ENCODE assay signal across 9 mouse cellular contexts in the genomic region with DNA sequence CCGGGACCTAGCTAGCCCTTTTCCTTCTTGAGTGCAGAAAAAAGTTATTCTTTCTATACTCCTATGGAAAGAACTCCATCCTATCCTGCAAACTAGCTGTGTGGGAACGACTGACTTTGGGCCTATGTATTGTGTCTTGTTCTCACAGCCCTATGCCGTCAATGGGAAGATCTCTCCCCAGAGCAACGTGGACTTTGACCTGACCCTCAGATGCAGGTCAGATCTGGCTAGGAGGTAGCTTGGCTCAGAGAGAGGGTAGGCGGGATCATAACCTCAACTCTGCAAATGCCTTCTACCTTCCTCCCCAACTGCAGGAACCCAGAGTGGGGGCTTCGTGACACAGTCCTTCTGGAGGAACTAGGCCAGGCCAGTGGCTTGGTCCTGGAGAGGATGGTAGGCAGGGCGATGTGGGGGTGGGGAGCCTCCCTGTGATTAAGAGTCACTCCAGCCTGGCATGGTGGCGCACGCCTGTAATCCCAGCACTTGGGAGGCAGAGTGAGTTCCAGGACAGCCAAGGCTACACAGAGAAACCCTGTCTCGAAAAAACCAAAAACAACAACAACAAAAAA. TPM values are rescaled to one million over a fixed set of nuclear protein-coding genes. Genes with fewer than 3 reads are reported as not detected.
DNase-seq lines count a peak whose midpoint lies in the region; ATAC-seq and TF ChIP-seq lines count a peak whose summit lies in the region.
"Had no signal": no experiment of that assay in that cellular context is flagged by ENCODE, and none has a peak within 500 bp of the region (broad histone marks: within the 10 kb centered on the region; RNA-seq: fewer than 3 reads in every experiment).

No protein-coding gene starts in this region.

- intact Hi-C loops in gastrocnemius, adult 2 months (cut with DNase I) = loop anchor here (5.0 kb wide), 1 partner anchor 41 kb away; the partner anchor contains the start of gene Rab40c

- no peak for TF ChIP-seq CTCF in gastrocnemius, adult 2 months (IDR thresholded peaks at IDR 0.05)
- TF ChIP-seq CTCF in thymus, adult 2 months (IDR thresholded peaks at IDR 0.05; ENCODE audit: borderline replicate concordance, control insufficient read depth, extremely low read depth, insufficient read depth, low read length, poor library complexity) = no peak

- H3K4me1 ChIP-seq in embryonic facial prominence, embryonic 11.5 days (ENCODE audit: control insufficient read depth, insufficient read depth, low read length) = peaks cover 13% of the 10 kb centered on the region
- H3K4me1 ChIP-seq in midbrain, embryonic 11.5 days (ENCODE audit: control insufficient read depth, insufficient read depth, low read length) = peaks cover 32% of the 10 kb centered on the region
- H3K4me1 ChIP-seq in thymus, adult 2 months (replicated peaks; ENCODE audit: control insufficient read depth, insufficient read depth, low read length) = peaks cover 17% of the 10 kb centered on the region

- ATAC-seq in embryonic facial prominence, embryonic 11.5 days (replicated peaks; ENCODE audit: insufficient number of reproducible peaks, low FRiP score, low TSS enrichment, low read depth) = no peak
- no peak for ATAC-seq in midbrain, embryonic 11.5 days (ENCODE audit: low FRiP score)
- no peak for ATAC-seq in inflammation-experienced regulatory T-cells, adult 6 months

- H3K9ac ChIP-seq in embryonic facial prominence, embryonic 11.5 days (replicated peaks; ENCODE audit: low read length) = peak overlapping the region; percentile 76
- H3K9ac ChIP-seq in midbrain, embryonic 11.5 days (ENCODE audit: low read length) = peak overlapping the region; percentile 78

- peak overlapping the region; percentile 92 for H3K4me2 ChIP-seq in embryonic facial prominence, embryonic 11.5 days (ENCODE audit: low read depth, low read length)
- H3K4me2 ChIP-seq in midbrain, embryonic 11.5 days = peak overlapping the region; percentile 90

- WGBS in embryonic facial prominence, embryonic 11.5 days = 54% methylated on average over 10 of the region's 10 CpGs
- 53% methylated on average over 10 of the region's 10 CpGs for WGBS in midbrain, embryonic 11.5 days
- WGBS in thymus, adult 2 months = 87% methylated on average over 10 of the region's 10 CpGs

- no peak overlapping the region for H3K27ac ChIP-seq in gastrocnemius, adult 2 months
- H3K27ac ChIP-seq in embryonic facial prominence, embryonic 11.5 days (replicated peaks; ENCODE audit: low read depth, low read length) = no peak overlapping the region
- H3K27ac ChIP-seq in midbrain, embryonic 11.5 days (ENCODE audit: low read depth, low read length) = no peak overlapping the region
- no peak overlapping the region for H3K27ac ChIP-seq in thymus, adult 2 months (ENCODE audit: control insufficient read depth, insufficient read depth, low read length)
- H3K27ac ChIP-seq: macrophage had no signal

- H3K9me3 ChIP-seq in embryonic facial prominence, embryonic 11.5 days (replicated peaks; ENCODE audit: control insufficient read depth, low read length) = no peaks in the 10 kb centered on the region
- no peaks in the 10 kb centered on the region for H3K9me3 ChIP-seq in midbrain, embryonic 11.5 days (ENCODE audit: control insufficient read depth, low read length)

- no peaks in the 10 kb centered on the region; the same call in 1 of the 2 replicates for H3K36me3 ChIP-seq in embryonic facial prominence, embryonic 11.5 days (replicated peaks; ENCODE audit: control insufficient read depth, insufficient read depth, low read depth, low read length)
- no peaks in the 10 kb centered on the region for H3K36me3 ChIP-seq in midbrain, embryonic 11.5 days (ENCODE audit: control insufficient read depth, insufficient read depth, low read length)
- no peaks in the 10 kb centered on the region for H3K36me3 ChIP-seq in thymus, adult 2 months (ENCODE audit: control insufficient read depth, insufficient read depth, low read length)

- H3K27me3 ChIP-seq in embryonic facial prominence, embryonic 11.5 days (ENCODE audit: control insufficient read depth, insufficient read depth, low read length) = no peaks in the 10 kb centered on the region
- no peaks in the 10 kb centered on the region for H3K27me3 ChIP-seq in midbrain, embryonic 11.5 days (ENCODE audit: control insufficient read depth, insufficient read depth, low read length)
- H3K27me3 ChIP-seq in thymus, adult 2 months (ENCODE audit: control insufficient read depth, insufficient read depth, low read length) = no peaks in the 10 kb centered on the region

- peak overlapping the region; percentile 79 for H3K4me3 ChIP-seq in gastrocnemius, adult 2 months
- peak overlapping the region; percentile 79 for H3K4me3 ChIP-seq in embryonic facial prominence, embryonic 11.5 days (ENCODE audit: low read depth, low read length)
- H3K4me3 ChIP-seq in midbrain, embryonic 11.5 days (ENCODE audit: low read depth, low read length) = peak overlapping the region; percentile 80
- H3K4me3 ChIP-seq in thymus, adult 2 months (ENCODE audit: control insufficient read depth, insufficient read depth, low read length) = no peak overlapping the region

- no peak for DNase-seq in gastrocnemius, adult 2 months
- DNase-seq in gastrocnemius, postnatal 10 days = no peak
- no peak for DNase-seq in embryonic facial prominence, embryonic 11.5 days (ENCODE audit: low spot score)
- peak; percentile 76 for DNase-seq in kidney, adult 18-20 months
- DNase-seq in midbrain, embryonic 11.5 days (ENCODE audit: low spot score, missing footprints) = peak; percentile 84
- DNase-seq in thymus, adult 2 months = no peak
- DNase-seq in lung, postnatal 14 days = no peak

- TF ChIP-seq POLR2A in thymus, adult 2 months (IDR thresholded peaks at IDR 0.05; ENCODE audit: control insufficient read depth, extremely low read depth, insufficient read depth, low read length, poor library complexity) = no peak

RNA-seq across cellular contexts. Expression of gene Mettl26, which starts 1.6 kb away (rescaled TPM):
- 10 to 100 TPM; 27.7 to 33.7 TPM for total RNA-seq in gastrocnemius, adult 2 months (2021)
- 10 to 100 TPM; 20.7 to 23.1 TPM for total RNA-seq in gastrocnemius, postnatal 10 days (2021)
- 49.8 and 63.3 TPM in 2 replicates for polyA plus RNA-seq in embryonic facial prominence, embryonic 11.5 days (2014; fragmentation: Nextera tagmentation; extraction: Ambion mirVana)
- polyA plus RNA-seq in midbrain, embryonic 11.5 days (2014; fragmentation: Nextera tagmentation; extraction: Ambion mirVana) = 57.1 and 60.1 TPM in 2 replicates
- 100 to 1,000 TPM in 1 of 3 experiments, 10 to 100 TPM in 2; 91.1 to 121 (median 98.2) TPM for polyA plus RNA-seq in inflammation-experienced regulatory T-cells, adult 6 months (2017; shearing (Covaris generic))
- polyA plus RNA-seq in thymus, adult 2 months (2012; rRNA removed) = 77.3 and 82.3 TPM in 2 replicates

RNA-seq across cellular contexts. Expression of gene Wfikkn1, which starts 4.2 kb away (rescaled TPM):
- under 1 TPM; 0.26 to 0.75 TPM for total RNA-seq in gastrocnemius, adult 2 months (2021)
- total RNA-seq in gastrocnemius, postnatal 10 days (2021) = 1 to 10 TPM in 1 of 2 experiments, under 1 TPM in 1; 0.78 to 1.1 TPM
- 0.63 and 0.87 TPM in 2 replicates for polyA plus RNA-seq in embryonic facial prominence, embryonic 11.5 days (2014; fragmentation: Nextera tagmentation; extraction: Ambion mirVana)
- 0.91 and 1.1 TPM in 2 replicates for polyA plus RNA-seq in midbrain, embryonic 11.5 days (2014; fragmentation: Nextera tagmentation; extraction: Ambion mirVana)
- polyA plus RNA-seq in inflammation-experienced regulatory T-cells, adult 6 months (2017; shearing (Covaris generic)) = 1 to 10 TPM in 2 of 3 experiments, under 1 TPM in 1; 0.93 to 1.9 (median 1.4) TPM
- polyA plus RNA-seq in thymus, adult 2 months (2012; rRNA removed) = 2.9 and 3.7 TPM in 2 replicates

RNA-seq across cellular contexts. Expression of gene Mcrip2, which starts 7.9 kb away (rescaled TPM):
- total RNA-seq in gastrocnemius, adult 2 months (2021) = 100 to 1,000 TPM in 1 of 2 experiments, 10 to 100 TPM in 1; 85.3 to 117 TPM
- total RNA-seq in gastrocnemius, postnatal 10 days (2021) = 10 to 100 TPM; 57.9 to 61.8 TPM
- polyA plus RNA-seq in embryonic facial prominence, embryonic 11.5 days (2014; fragmentation: Nextera tagmentation; extraction: Ambion mirVana) = 7.3 and 9.5 TPM in 2 replicates
- polyA plus RNA-seq in midbrain, embryonic 11.5 days (2014; fragmentation: Nextera tagmentation; extraction: Ambion mirVana) = 6.1 and 7.0 TPM in 2 replicates
- 1 to 10 TPM; 2.5 to 3.9 (median 3.5) TPM for polyA plus RNA-seq in inflammation-experienced regulatory T-cells, adult 6 months (2017; shearing (Covaris generic))
- polyA plus RNA-seq in thymus, adult 2 months (2012; rRNA removed) = 52.1 and 54.6 TPM in 2 replicates

RNA-seq across cellular contexts. Expression of gene Wdr90, which starts 15.1 kb away (rescaled TPM):
- total RNA-seq in gastrocnemius, adult 2 months (2021) = 1 to 10 TPM in 1 of 2 experiments, under 1 TPM in 1; 0.66 to 1.0 TPM
- 1 to 10 TPM; 3.3 to 5.2 TPM for total RNA-seq in gastrocnemius, postnatal 10 days (2021)
- polyA plus RNA-seq in embryonic facial prominence, embryonic 11.5 days (2014; fragmentation: Nextera tagmentation; extraction: Ambion mirVana) = 14.7 and 15.1 TPM in 2 replicates
- 15.7 and 17.8 TPM in 2 replicates for polyA plus RNA-seq in midbrain, embryonic 11.5 days (2014; fragmentation: Nextera tagmentation; extraction: Ambion mirVana)
- 1 to 10 TPM; 3.3 to 7.0 (median 6.8) TPM for polyA plus RNA-seq in inflammation-experienced regulatory T-cells, adult 6 months (2017; shearing (Covaris generic))
- 107 and 133 TPM in 2 replicates for polyA plus RNA-seq in thymus, adult 2 months (2012; rRNA removed)

RNA-seq across cellular contexts. Expression of gene Rhot2, which starts 31.8 kb away (rescaled TPM):
- 10 to 100 TPM; 58.1 to 89.3 TPM for total RNA-seq in gastrocnemius, adult 2 months (2021)
- total RNA-seq in gastrocnemius, postnatal 10 days (2021) = 10 to 100 TPM; 36.8 TPM
- polyA plus RNA-seq in embryonic facial prominence, embryonic 11.5 days (2014; fragmentation: Nextera tagmentation; extraction: Ambion mirVana) = 7.1 and 9.7 TPM in 2 replicates
- polyA plus RNA-seq in midbrain, embryonic 11.5 days (2014; fragmentation: Nextera tagmentation; extraction: Ambion mirVana) = 7.0 and 8.7 TPM in 2 replicates
- 10 to 100 TPM; 21.2 to 32.3 (median 23.4) TPM for polyA plus RNA-seq in inflammation-experienced regulatory T-cells, adult 6 months (2017; shearing (Covaris generic))
- 192 and 206 TPM in 2 replicates for polyA plus RNA-seq in thymus, adult 2 months (2012; rRNA removed)

Comparison
In these comparisons a context has a peak if more than half of its experiments do, and no peak if none do; other contexts are left out.
1. DNase-seq: peak in kidney, adult 18-20 months (single experiment) and midbrain, embryonic 11.5 days (single experiment); none in gastrocnemius, adult 2 months (single experiment), gastrocnemius, postnatal 10 days (single experiment), embryonic facial prominence, embryonic 11.5 days (single experiment), thymus, adult 2 months (single experiment) and lung, postnatal 14 days (single experiment).